Mouse (Mus musculus) erythroblast, adult 5-6 weeks (primary cell): Measurements from ENCODE around the gene Rbbp6. TPM values are rescaled to one million over a fixed set of nuclear protein-coding genes. Genes with fewer than 3 reads are reported as not detected.

Experiments
- ATAC-seq: replicated peaks from 2 replicates; pipeline ENCODE4 v1.8.0; 2016; ENCODE audit warnings: moderate number of reproducible peaks, mild to moderate bottlenecking, moderate TSS enrichment, inconsistent platforms; ENCODE audit not compliant: poor library complexity, low FRiP score, severe bottlenecking
- total RNA-seq, 2 experiments: library from RNA; stranded (forward) in 1 of 2; stranded (reverse) in 1 of 2; fragments of 150-400 nt in 1 of 2; fragments of 200-764, 138-1000 nt in 1 of 2; gene quantifications; 2 replicates each; pipeline versions ENCODE4 v1.2.3 to v1.2.4; 2015 to 2017; ENCODE audit warnings: low replicate concordance in 2 of 2

Rbbp6 gene
- total RNA-seq, 2 experiments from 2014 or later: 27.5 to 43.8 TPM

- ATAC-seq: peak; percentile 64
Measured at GRCm38 (mm10) chr7:122970119-122970781, 4.8 kb downstream of the Rbbp6 start.

GRCm38 (mm10) chr7:122970864-122971420, 5.5 kb downstream of the Rbbp6 start:
- no peak for ATAC-seq

DNA sequence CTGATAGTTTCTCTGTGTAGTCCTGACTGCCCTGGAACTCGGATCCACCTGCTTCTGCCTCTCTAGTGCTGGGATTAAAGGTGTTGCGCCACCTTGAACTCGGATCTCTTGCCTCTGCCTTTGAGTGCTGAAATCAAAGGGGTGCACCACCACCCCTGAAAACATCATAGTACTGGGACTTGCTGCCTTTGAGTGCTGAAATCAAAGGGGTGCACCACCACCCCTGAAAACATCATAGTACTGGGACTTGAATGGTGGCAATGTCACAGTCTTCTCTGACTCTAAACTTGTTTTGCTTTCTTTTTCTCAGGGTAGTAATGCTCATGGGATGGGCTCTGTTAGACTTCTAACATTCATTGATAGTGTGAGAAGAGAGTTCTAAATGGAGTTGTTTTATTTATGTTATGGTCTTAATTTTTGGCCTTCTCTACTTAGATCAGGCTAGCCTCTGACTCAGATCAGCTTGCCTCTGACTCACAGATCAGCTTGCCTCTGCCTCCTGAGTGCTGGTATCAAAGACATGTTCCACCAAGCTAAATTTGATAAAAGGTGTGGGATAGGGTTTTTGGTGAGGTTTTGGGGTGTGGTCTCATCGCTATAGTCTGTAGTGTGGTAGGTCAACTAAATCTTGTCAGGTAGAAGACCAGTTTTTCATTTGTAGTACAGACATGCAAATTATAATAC, 6.7 kb downstream of the Rbbp6 start:
- ATAC-seq: no peak

GRCm38 (mm10) chr7:122979514-122979913, 14.0 kb downstream of the Rbbp6 start:
- no peak for ATAC-seq

- no peak for ATAC-seq
Measured at GRCm38 (mm10) chr7:122998189-122998588, 32.7 kb downstream of the Rbbp6 start.

DNA sequence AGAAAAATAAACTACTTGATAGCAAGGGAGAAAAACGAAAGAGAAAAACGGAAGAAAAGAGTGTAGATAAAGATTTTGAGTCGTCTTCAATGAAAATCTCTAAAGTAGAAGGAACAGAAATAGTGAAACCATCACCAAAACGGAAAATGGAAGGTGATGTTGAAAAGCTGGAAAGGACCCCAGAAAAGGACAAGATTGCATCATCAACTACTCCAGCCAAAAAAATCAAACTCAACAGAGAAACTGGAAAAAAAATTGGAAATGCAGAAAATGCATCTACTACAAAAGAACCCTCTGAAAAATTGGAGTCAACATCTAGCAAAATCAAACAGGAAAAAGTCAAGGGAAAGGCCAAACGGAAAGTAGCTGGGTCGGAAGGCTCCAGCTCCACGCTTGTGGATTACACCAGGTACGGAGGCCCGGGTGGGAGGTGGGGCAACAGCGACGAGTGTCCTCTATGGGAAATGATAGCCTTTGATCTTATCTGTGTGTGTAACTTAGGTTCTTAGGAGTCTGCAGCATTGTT, 34.4 kb downstream of the Rbbp6 start:
- ATAC-seq: no peak

- ATAC-seq: no peak
Measured at GRCm38 (mm10) chr7:123000796-123001195, 35.3 kb downstream of the Rbbp6 start.

- ATAC-seq: no peak
Measured at GRCm38 (mm10) chr7:123001341-123002027, 36.0 kb downstream of the Rbbp6 start.

- ATAC-seq: no peak
Measured at GRCm38 (mm10) chr7:123002028-123002410, 36.5 kb downstream of the Rbbp6 start.

DNA sequence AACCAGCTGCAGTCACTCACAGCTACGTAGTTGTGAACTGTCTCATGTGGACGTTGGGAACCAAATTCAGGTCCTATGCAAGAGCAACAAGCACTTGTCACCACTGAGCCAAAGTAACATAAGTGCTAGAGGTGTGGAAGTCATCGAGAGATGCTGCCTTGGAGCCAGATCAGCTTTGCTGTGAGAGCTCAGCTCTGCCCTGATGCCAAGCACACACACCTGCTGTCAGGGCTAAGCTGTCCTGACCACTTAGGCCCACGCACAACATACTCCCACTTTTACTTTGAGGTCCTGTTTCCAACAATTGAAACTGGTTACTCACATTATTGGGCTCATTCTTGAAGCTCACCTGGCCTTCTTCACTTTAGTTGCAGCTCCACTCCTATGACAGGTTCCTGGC, 37.7 kb downstream of the Rbbp6 start:
- no peak for ATAC-seq

GRCm38 (mm10) chr7:123004442-123004841, 39.0 kb downstream of the Rbbp6 start:
- no peak for ATAC-seq

DNA sequence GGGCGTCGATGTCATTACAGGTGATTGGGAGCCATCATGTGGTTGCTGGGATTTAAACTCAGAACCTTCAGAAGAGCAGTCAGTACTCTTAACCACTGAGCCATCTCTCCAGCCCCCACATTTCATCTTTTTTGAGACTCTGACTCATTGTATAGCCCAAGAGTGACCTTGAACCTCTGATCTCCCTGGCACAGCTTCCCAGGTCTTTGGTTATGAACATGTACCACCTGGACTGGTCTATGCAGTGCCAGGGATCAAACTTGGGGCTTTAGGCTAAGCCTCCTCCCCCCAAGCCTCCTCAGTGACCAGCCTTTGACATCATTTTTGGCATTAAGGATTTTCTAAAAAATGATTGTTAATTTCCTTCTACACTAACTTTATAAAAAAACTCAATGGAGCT, 40.8 kb downstream of the Rbbp6 start:
- ATAC-seq: no peak

DNA sequence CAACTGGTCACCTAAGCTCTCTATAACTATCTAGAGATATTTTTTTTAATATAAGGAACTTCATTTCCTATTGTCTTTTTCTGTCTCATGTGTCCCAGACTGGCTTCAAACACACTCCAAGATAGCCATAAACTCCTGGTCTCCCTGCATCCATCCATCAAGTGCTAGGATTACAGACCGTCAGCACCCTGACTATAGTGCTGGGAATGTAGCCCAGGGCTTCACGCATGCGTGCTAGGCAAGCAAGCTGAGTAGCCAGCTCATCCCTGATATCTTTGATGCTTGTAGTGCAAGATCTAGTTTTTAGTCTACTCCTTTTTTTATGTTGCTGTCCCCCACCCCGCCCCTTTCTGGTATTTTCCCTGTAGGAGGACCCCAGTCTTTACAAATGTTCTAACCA, 42.3 kb downstream of the Rbbp6 start:
- ATAC-seq: no peak

DNA sequence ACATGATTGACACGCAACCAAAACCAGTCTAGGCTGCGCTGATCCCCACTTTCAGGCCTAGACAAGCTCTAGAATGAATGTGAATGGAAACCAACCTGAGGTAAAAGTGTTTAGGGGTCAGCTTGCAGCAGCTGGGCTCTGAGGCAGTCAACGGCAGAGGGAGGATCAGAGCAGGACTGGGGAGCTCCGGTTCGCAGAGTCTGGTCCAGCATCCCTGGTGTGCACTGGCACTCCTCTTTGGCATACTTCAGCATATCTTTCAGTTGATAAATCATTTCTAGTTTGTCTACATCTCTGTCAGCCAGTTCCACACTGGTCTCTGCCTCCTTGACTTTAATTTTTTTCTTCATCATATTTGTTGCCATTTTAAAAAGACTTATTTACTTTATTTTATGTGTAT, 48.0 kb downstream of the Rbbp6 start:
- no peak for ATAC-seq

GRCm38 (mm10) chr7:123014729-123015128, 49.2 kb downstream of the Rbbp6 start:
- ATAC-seq: no peak

DNA sequence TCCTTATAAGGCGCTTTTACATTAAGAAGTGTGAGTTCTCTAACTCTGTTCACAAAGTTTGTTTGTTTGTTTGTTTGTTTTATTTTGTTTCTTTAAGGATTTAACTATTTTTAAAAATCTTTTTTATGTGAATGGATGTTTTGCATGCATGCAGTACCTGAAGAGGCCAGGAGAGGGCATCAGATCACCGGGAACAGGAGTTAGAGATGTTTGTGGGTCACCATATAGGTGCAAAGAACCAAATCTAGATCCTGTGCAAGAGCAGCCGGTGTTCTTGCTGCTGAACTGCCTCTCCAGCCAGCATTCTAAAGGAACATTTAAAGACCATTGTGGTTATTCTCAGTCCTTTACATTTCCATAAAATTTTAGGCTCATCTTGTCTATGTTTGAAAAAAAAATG, 52.1 kb downstream of the Rbbp6 start:
- no peak; the same call in 1 of the 2 replicates for ATAC-seq

GRCm38 (mm10) chr7:123025123-123025522, 59.6 kb downstream of the Rbbp6 start:
- ATAC-seq: no peak

- no peak for ATAC-seq
Measured at GRCm38 (mm10) chr7:123030295-123030694, 64.8 kb downstream of the Rbbp6 start.

DNA sequence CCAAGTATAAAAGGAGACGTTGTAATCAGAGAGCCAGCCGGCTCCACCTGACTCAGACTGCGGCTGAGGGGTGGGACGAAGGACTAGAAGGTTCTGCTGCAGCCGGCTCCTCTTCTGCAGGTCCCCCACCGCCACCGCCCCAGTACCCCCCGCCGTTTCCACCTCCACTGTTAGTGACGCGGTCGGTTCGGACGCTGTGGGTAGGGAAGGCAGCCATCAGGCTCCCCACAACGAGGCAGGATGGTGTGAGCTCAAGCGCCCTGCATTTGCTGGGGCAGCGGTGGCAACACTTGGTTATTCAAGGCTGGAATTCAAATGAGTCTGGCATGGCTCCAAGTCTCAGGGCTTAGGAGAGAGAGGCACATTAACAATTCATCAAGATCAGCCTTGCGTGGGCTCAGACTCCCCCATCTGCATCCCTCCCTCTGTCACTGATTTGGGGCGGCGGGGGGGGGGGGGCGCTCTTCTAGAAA, 65.3 kb downstream of the Rbbp6 start:
- no peak for ATAC-seq

GRCm38 (mm10) chr7:123031211-123031743, 65.8 kb downstream of the Rbbp6 start:
- ATAC-seq: no peak
